Mouse (Mus musculus): ENCODE measurements around the gene Csnk1d. TPM values are rescaled to one million over a fixed set of nuclear protein-coding genes. Genes with fewer than 3 reads are reported as not detected.

Gene Csnk1d
- polyA plus RNA-seq (2015; fragmentation: Nextera tagmentation; extraction: Ambion mirVana) = 152 and 161 TPM in 2 replicates

GRCm38 (mm10) chr11:120990951-120991526 is at the start of gene Csnk1d:
TSS of gene Csnk1d (minus strand) at chr11:120991330.
- Histone ChIP-seq H3K9ac (replicated peaks) (peak within 1 kb of the TSS; percentile 100), H3K27ac (peak within 1 kb of the TSS; percentile 98), H3K27me3 (no peaks in the 10 kb centered on the region), H3K36me3 (peaks cover 8% of the 10 kb centered on the region), H3K4me2 (replicated peaks) (peak within 1 kb of the TSS; percentile 80), H3K9me3 (no peaks in the 10 kb centered on the region), H3K4me1 (replicated peaks) (peaks cover 60% of the 10 kb centered on the region), H3K4me3 (replicated peaks) (peak within 1 kb of the TSS; percentile 98)
- peak; percentile 87 for ATAC-seq
- WGBS = 0% methylated on average over 55 of the region's 59 CpGs

DNA sequence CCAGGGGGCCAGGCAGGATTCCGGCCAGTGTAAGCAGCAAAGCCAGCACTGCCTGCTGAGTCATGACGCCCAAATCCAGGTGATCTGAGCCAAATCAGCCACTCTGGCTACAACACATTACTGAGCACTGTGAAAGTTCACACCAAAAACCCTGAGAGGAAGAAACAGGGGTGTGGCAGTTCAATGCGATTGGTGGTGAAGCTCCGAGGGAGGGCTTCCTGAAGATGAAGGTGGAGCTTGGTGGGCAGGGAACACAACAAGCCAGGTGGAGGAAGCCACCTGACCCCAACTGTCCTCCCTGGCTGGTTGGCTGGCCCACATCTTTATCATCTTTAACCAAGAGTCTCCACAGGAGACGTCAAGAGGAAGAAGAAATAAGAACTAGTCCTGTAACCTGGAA is 48.2 kb upstream of the Csnk1d start, which contains the start of gene Cd7:
TSS of gene Cd7 (minus strand) at position 117 of the 400 bp plus-strand sequence.
- Histone ChIP-seq H3K4me1 (replicated peaks) (no peaks in the 10 kb centered on the region), H3K27me3 (0 out of 2 replicates have a peak, but pooled peaks cover 8% of the 10 kb centered on the region), H3K27ac (no peak within 1 kb of the TSS), H3K4me3 (replicated peaks) (no peak within 1 kb of the TSS), H3K9me3 (no peaks in the 10 kb centered on the region), H3K4me2 (replicated peaks) (no peak within 1 kb of the TSS), H3K36me3 (no peaks in the 10 kb centered on the region), H3K9ac (replicated peaks) (no peak within 1 kb of the TSS)
- WGBS = 73% methylated on average over 5 of the region's 5 CpGs
- no peak for ATAC-seq

- Histone ChIP-seq H3K4me2 (replicated peaks) (no peak overlapping the region), H3K36me3 (no peaks in the 10 kb centered on the region), H3K27me3 (0 out of 2 replicates have a peak, but pooled peaks cover 4% of the 10 kb centered on the region), H3K27ac (no peak overlapping the region), H3K9ac (replicated peaks) (no peak overlapping the region), H3K4me3 (replicated peaks) (no peak overlapping the region), H3K9me3 (no peaks in the 10 kb centered on the region), H3K4me1 (replicated peaks) (no peaks in the 10 kb centered on the region)
- 92% methylated on average over 11 of the region's 11 CpGs for WGBS
- no peak for ATAC-seq
Observed at GRCm38 (mm10) chr11:121038366-121039240, 47.5 kb upstream of the Csnk1d start.

DNA sequence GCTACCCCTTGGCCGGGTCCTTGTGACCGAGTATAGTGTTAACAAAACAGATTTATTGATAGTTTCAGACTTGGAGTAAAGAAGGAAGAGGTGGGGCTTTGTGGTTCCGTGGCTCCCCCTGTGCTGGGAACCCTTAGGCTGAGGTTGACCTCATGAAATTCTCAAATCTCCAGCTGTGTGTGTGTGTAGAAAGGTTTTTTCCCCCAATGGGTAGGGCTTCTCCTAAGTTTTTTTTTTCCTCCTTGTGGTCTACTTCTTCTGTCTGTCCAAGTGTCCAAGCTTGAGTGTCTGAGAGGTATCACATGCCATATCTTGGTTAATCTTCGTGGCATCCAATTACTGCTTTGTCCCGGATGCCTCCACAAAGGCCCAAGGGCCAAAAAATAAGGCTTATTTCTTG is 42.0 kb upstream of the Csnk1d start:
- Histone ChIP-seq H3K4me3 (replicated peaks) (no peak overlapping the region), H3K9ac (replicated peaks) (no peak overlapping the region), H3K4me2 (replicated peaks) (no peak overlapping the region), H3K27ac (no peak overlapping the region), H3K4me1 (replicated peaks) (no peaks in the 10 kb centered on the region), H3K36me3 (no peaks in the 10 kb centered on the region), H3K9me3 (no peaks in the 10 kb centered on the region), H3K27me3 (no peaks in the 10 kb centered on the region)
- no peak for ATAC-seq
- WGBS = 92% methylated on average over 5 of the region's 5 CpGs

GRCm38 (mm10) chr11:121027259-121027658 is 36.1 kb upstream of the Csnk1d start:
- Histone ChIP-seq H3K4me1 (replicated peaks) (no peaks in the 10 kb centered on the region), H3K4me2 (replicated peaks) (no peak overlapping the region), H3K9me3 (no peaks in the 10 kb centered on the region), H3K36me3 (no peaks in the 10 kb centered on the region), H3K4me3 (replicated peaks) (no peak overlapping the region), H3K27me3 (no peaks in the 10 kb centered on the region), H3K27ac (no peak overlapping the region), H3K9ac (replicated peaks) (no peak overlapping the region)
- ATAC-seq = no peak
- 87% methylated on average over 7 of the region's 7 CpGs for WGBS

GRCm38 (mm10) chr11:121024163-121024562 is 33.0 kb upstream of the Csnk1d start:
- Histone ChIP-seq H3K36me3 (no peaks in the 10 kb centered on the region), H3K4me1 (replicated peaks) (no peaks in the 10 kb centered on the region), H3K4me2 (replicated peaks) (no peak overlapping the region), H3K9ac (replicated peaks) (no peak overlapping the region), H3K27me3 (no peaks in the 10 kb centered on the region), H3K4me3 (replicated peaks) (no peak overlapping the region), H3K27ac (no peak overlapping the region), H3K9me3 (no peaks in the 10 kb centered on the region)
- WGBS = 74% methylated on average over 6 of the region's 6 CpGs
- ATAC-seq = no peak

- Histone ChIP-seq H3K27ac (no peak overlapping the region), H3K9me3 (no peaks in the 10 kb centered on the region), H3K36me3 (no peaks in the 10 kb centered on the region), H3K4me3 (replicated peaks) (no peak overlapping the region), H3K4me2 (replicated peaks) (no peak overlapping the region), H3K4me1 (replicated peaks) (no peaks in the 10 kb centered on the region), H3K9ac (replicated peaks) (no peak overlapping the region), H3K27me3 (no peaks in the 10 kb centered on the region)
- 85% methylated on average over 5 of the region's 5 CpGs for WGBS
- ATAC-seq = no peak
Observed at GRCm38 (mm10) chr11:121019501-121019900, 28.4 kb upstream of the Csnk1d start.

DNA sequence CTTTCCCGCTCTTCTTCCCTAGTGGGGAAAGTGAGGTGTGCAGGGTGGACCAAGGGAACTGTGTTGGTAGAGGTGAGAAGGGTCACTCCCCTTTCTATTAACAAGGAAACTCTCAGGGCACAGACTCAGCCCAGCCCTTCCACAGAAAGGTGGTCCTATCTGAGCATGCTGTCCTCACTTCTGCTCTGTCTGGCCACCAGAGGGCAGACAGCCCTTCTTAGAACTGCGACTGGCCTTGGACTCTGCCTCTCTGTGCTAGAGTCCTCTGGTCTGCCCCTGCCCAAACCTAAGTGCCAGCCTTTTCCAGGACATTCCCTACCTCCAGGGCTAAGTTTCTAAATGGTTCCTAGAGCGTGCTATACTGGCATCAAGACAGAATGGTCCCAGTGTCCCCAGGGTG is 26.6 kb upstream of the Csnk1d start:
- no peaks in the 10 kb centered on the region for H3K27me3 ChIP-seq
- H3K4me1 ChIP-seq (replicated peaks) = no peaks in the 10 kb centered on the region
- no peak overlapping the region for H3K27ac ChIP-seq
- no peak overlapping the region for H3K9ac ChIP-seq (replicated peaks)
- 43% methylated on average over 3 of the region's 3 CpGs for WGBS
- H3K4me3 ChIP-seq (replicated peaks) = no peak overlapping the region
- peak; percentile 70; the same call in 1 of the 2 replicates for ATAC-seq
- H3K36me3 ChIP-seq = no peaks in the 10 kb centered on the region
- no peak overlapping the region for H3K4me2 ChIP-seq (replicated peaks)
- no peaks in the 10 kb centered on the region for H3K9me3 ChIP-seq

- H3K36me3 ChIP-seq = no peaks in the 10 kb centered on the region
- no peak overlapping the region for H3K27ac ChIP-seq
- no peaks in the 10 kb centered on the region for H3K27me3 ChIP-seq
- no peak for ATAC-seq
- 76% methylated on average over 6 of the region's 6 CpGs for WGBS
- H3K4me2 ChIP-seq (replicated peaks) = no peak overlapping the region
- H3K4me3 ChIP-seq (replicated peaks) = no peak overlapping the region
- H3K4me1 ChIP-seq (replicated peaks) = no peaks in the 10 kb centered on the region
- no peak overlapping the region for H3K9ac ChIP-seq (replicated peaks)
- H3K9me3 ChIP-seq = no peaks in the 10 kb centered on the region
Observed at GRCm38 (mm10) chr11:121015472-121015871, 24.3 kb upstream of the Csnk1d start.

GRCm38 (mm10) chr11:121014896-121015300 is 23.8 kb upstream of the Csnk1d start:
- no peak overlapping the region for H3K27ac ChIP-seq
- H3K4me2 ChIP-seq (replicated peaks) = peak overlapping the region; percentile 22
- H3K9ac ChIP-seq (replicated peaks) = no peak overlapping the region

GRCm38 (mm10) chr11:121013656-121014055 is 22.5 kb upstream of the Csnk1d start:
- Histone ChIP-seq H3K4me1 (replicated peaks) (no peaks in the 10 kb centered on the region), H3K9me3 (no peaks in the 10 kb centered on the region), H3K27ac (no peak overlapping the region), H3K27me3 (no peaks in the 10 kb centered on the region), H3K4me3 (replicated peaks) (no peak overlapping the region), H3K4me2 (replicated peaks) (no peak overlapping the region), H3K9ac (replicated peaks) (no peak overlapping the region), H3K36me3 (no peaks in the 10 kb centered on the region)
- 92% methylated on average over 7 of the region's 7 CpGs for WGBS
- no peak for ATAC-seq

More at GRCm38 (mm10) chr11:121014896-121015300, 23.8 kb upstream of the Csnk1d start:
- no peak for ATAC-seq
- H3K36me3 ChIP-seq = no peaks in the 10 kb centered on the region
- no peaks in the 10 kb centered on the region for H3K9me3 ChIP-seq
- no peaks in the 10 kb centered on the region for H3K4me1 ChIP-seq (replicated peaks)
- no peak overlapping the region; the same call in 1 of the 2 replicates for H3K4me3 ChIP-seq (replicated peaks)
- no peaks in the 10 kb centered on the region for H3K27me3 ChIP-seq
- WGBS = 64% methylated on average over 19 of the region's 19 CpGs

DNA sequence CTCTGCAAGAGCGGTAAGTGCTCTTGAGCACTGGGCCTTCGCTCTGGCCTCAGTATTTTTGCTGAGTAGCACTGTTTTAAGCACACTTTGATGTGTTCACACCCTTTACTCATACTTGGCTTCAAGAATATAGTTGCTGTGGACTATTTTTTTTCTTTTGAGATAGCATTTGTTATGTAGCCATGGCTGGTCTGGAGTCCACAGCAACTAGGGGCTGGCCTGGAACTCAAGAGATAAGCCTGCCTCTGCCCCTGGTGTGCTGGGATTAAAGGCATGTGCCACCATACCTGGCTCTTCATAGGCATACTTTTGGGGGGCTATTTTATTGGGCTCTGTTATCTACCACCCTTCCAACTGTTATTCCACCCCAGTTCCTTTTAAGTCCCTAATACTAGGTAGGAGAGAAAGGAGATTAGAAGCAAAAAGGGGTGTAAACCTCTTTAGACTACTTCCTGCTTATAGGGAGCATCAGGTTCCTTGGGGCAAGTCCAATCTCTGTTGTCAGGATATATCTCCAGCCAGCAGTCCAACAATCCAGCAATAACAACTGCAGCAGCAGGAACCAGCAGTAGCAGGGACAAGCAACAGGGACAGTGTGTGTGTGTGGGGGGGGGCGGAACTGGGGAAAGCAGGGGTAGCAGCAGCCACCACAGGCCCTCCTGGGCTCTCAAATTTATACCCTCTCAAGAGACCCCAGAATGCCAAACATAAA is 19.1 kb upstream of the Csnk1d start:
- Histone ChIP-seq H3K27me3 (no peaks in the 10 kb centered on the region), H3K4me3 (replicated peaks) (no peak overlapping the region), H3K4me1 (replicated peaks) (no peaks in the 10 kb centered on the region), H3K36me3 (no peaks in the 10 kb centered on the region), H3K9ac (replicated peaks) (no peak overlapping the region), H3K4me2 (replicated peaks) (no peak overlapping the region), H3K9me3 (no peaks in the 10 kb centered on the region), H3K27ac (no peak overlapping the region)
- WGBS = 98% methylated on average over 3 of the region's 3 CpGs
- no peak for ATAC-seq
